Mouse (Mus musculus) liver, postnatal 0 days (tissue): Measurements from ENCODE around the gene Rims1.

Experiments
- CTCF ChIP-seq: sonication (generic); IDR thresholded peaks from 2 replicates; pipeline ENCODE4 v1.5.1; 2016; ENCODE audit warnings: antibody characterized with exemption, low read depth
- EP300 ChIP-seq: IDR thresholded peaks from 2 replicates; pipeline ENCODE4 v1.6.1; 2016; ENCODE audit warnings: antibody characterized with exemption, low read depth, mild to moderate bottlenecking

DNA sequence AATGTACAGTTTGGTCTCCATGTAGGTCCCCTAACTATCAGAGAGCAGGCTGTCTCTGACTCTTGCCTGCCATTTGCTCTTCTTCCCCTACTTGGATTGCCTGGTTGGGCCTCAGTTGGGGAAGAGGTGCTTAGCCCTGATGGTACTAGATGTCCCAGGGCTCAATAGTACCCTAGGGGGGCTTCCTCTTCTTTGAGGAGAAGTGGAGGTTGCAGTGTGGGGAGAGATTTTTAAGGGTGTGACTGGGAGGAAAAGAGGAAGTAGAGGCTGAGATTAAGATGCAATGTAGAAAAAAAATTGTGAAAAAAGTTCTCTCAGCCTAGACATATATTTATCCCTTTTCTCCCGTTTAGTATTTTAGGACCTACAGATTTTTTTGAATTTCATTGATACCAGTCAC, 525.8 kb downstream of the Rims1 start:
- TF ChIP-seq EP300 (no peak), CTCF (no peak)
